Mouse (Mus musculus) thymus, adult 2 months (tissue): Measurements from ENCODE around the gene Card11. TPM values are rescaled to one million over a fixed set of nuclear protein-coding genes. Genes with fewer than 3 reads are reported as not detected.
A peak's percentile ranks its signal among the peaks of the same experiment; 100 is the strongest.

Experiments used
- DNase-seq: peaks from one replicate; pipeline ENCODE4 v3.0.0; 2021
- H3K27ac ChIP-seq: fragments of 200-500 bp; 2 replicates; pipeline ENCODE4 v1.5.1; 2012; ENCODE audit warnings: low read length, control low read depth; ENCODE audit not compliant: control insufficient read depth, insufficient read depth
- H3K27me3 ChIP-seq: fragments of 200-500 bp; 2 replicates; pipeline ENCODE4 v1.6.1; 2012; ENCODE audit warnings: mild to moderate bottlenecking, low read length, moderate library complexity, mixed read lengths; ENCODE audit not compliant: control insufficient read depth, insufficient read depth
- H3K36me3 ChIP-seq: fragments of 200-500 bp; 2 replicates; pipeline ENCODE4 v1.6.1; 2012; ENCODE audit warnings: mild to moderate bottlenecking, low read length, moderate library complexity; ENCODE audit not compliant: control insufficient read depth, insufficient read depth
- H3K4me1 ChIP-seq: fragments of 200-500 bp; replicated peaks from 2 replicates; pipeline ENCODE4 v1.6.1; 2012; ENCODE audit warnings: low read length; ENCODE audit not compliant: control insufficient read depth, insufficient read depth
- H3K4me3 ChIP-seq: fragments of 200-500 bp; 2 replicates; pipeline ENCODE4 v1.5.1; 2012; ENCODE audit warnings: mild to moderate bottlenecking, low read length, control low read depth, moderate library complexity; ENCODE audit not compliant: control insufficient read depth, insufficient read depth
- CTCF ChIP-seq: fragments of 200-500 bp; IDR thresholded peaks from 2 replicates; pipeline ENCODE4 v1.5.1; 2012; ENCODE audit warnings: mild to moderate bottlenecking, control low read depth, low read length, moderate library complexity, borderline replicate concordance; ENCODE audit not compliant: control insufficient read depth, poor library complexity, insufficient read depth; ENCODE audit errors: extremely low read depth
- POLR2A ChIP-seq: fragments of 200-500 bp; IDR thresholded peaks from 2 replicates; pipeline ENCODE4 v1.6.1; 2012; ENCODE audit warnings: mild to moderate bottlenecking, low read length, control low read depth, moderate library complexity; ENCODE audit not compliant: control insufficient read depth, poor library complexity, insufficient read depth; ENCODE audit errors: extremely low read depth
- WGBS: fragments of 180-500 bp; shearing (Covaris S2); methylation state at CpG from one replicate; pipeline ENCODE4 v1.1.7; 2018; 5-methylcytosine and 5-hydroxymethylcytosine counted together
- polyA plus RNA-seq: library from polyadenylated mRNA; depleted of rRNA; stranded (reverse); fragments of >200 nt; gene quantifications from 2 replicates; pipeline ENCODE4 v1.2.3, GENCODE M21; 2012

Card11 gene
- polyA plus RNA-seq, 1 experiment = 51.2 TPM

DNA sequence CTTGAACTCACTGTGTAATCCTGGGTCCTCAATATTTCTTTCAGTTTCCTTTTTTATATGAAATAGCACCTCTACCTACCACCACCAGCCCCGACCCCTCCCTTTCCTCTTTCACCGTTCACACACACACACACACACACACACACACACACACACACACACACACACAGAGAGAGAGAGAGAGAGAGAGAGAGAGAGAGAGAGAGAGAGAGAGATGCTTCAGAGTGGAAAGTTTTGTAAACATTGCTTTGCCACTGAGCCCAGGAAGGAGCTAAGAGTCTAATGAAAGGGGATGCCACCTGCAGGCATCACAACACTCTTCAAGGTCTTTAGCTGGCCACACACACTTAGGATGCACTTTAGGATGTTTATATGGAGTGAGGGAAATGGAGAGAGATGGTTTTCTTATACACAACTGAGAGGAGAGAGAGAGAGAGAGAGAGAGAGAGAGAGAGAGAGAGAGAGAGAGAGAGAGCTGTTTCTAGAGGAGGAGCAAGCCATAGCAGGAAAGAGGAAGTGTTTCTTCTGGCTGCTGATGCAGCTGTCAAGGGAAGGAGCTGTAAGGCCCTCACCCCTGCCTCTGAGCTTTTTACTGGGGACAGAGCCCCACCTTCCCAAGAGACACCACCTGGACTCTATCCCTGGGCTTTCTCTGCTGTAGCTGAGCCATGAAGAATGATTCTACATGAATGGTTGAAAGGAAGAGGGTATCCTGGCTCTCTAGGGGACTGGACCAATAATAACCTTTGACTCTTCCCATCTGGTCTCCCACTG, 17.7 kb upstream of the Card11 start:
- H3K27ac ChIP-seq = peak overlapping the region; percentile 86

DNA sequence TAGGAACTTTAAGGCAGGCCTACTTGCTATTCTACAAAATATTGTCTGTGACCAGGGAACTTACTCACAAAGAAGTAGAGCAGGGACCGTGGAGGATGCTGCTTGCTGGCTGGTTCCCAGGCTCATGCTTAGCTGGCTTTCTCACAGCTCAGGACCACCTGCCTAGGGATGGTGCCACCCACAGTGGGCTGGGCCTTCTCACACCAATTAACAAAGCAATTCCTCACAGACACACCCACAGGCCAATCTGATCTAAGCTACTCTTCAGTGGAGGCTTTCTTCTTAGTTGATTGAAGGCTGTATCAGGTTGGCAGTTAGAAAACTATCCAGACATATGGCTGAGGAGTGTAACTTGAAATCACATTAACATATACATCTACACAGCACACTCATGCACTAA, 15.7 kb upstream of the Card11 start:
- 74% methylated on average over 1 of the region's 1 CpGs for WGBS
- Histone ChIP-seq H3K36me3 (no peaks in the 10 kb centered on the region), H3K27ac (no peak overlapping the region), H3K27me3 (no peaks in the 10 kb centered on the region), H3K4me3 (no peak overlapping the region), H3K4me1 (peaks cover 20% of the 10 kb centered on the region)
- TF ChIP-seq POLR2A = no peak
- TF ChIP-seq CTCF = no peak
- DNase-seq = no peak

More for the DNA sequence above, 17.7 kb upstream of the Card11 start:
- Histone ChIP-seq H3K27me3 (no peaks in the 10 kb centered on the region), H3K4me1 (peaks cover 20% of the 10 kb centered on the region), H3K4me3 (no peak overlapping the region), H3K36me3 (no peaks in the 10 kb centered on the region)
- WGBS = 9% methylated on average over 2 of the region's 2 CpGs
- DNase-seq = peak; percentile 48
- TF ChIP-seq POLR2A = no peak
- no peak for TF ChIP-seq CTCF

- Histone ChIP-seq H3K4me1 (peaks cover 17% of the 10 kb centered on the region), H3K27me3 (no peaks in the 10 kb centered on the region), H3K27ac (no peak overlapping the region), H3K4me3 (no peak overlapping the region), H3K36me3 (no peaks in the 10 kb centered on the region)
- DNase-seq = no peak
- TF ChIP-seq POLR2A (no peak), CTCF (no peak)
- 51% methylated on average over 6 of the region's 6 CpGs for WGBS
These were observed 13.8 kb upstream of the Card11 start for GRCm38 (mm10) chr5:141014216-141014615.

- Histone ChIP-seq H3K36me3 (no peaks in the 10 kb centered on the region), H3K27ac (no peak overlapping the region), H3K27me3 (no peaks in the 10 kb centered on the region), H3K4me3 (no peak overlapping the region), H3K4me1 (peaks cover 14% of the 10 kb centered on the region)
- 86% methylated on average over 9 of the region's 9 CpGs for WGBS
- no peak for TF ChIP-seq CTCF
- no peak for TF ChIP-seq POLR2A
- DNase-seq = no peak
These were observed 13.1 kb upstream of the Card11 start for GRCm38 (mm10) chr5:141013465-141013864.

- TF ChIP-seq CTCF (no peak), POLR2A (no peak)
- WGBS = 27% methylated on average over 5 of the region's 5 CpGs
These were observed 5.1 kb upstream of the Card11 start for GRCm38 (mm10) chr5:141005491-141005890.

DNA sequence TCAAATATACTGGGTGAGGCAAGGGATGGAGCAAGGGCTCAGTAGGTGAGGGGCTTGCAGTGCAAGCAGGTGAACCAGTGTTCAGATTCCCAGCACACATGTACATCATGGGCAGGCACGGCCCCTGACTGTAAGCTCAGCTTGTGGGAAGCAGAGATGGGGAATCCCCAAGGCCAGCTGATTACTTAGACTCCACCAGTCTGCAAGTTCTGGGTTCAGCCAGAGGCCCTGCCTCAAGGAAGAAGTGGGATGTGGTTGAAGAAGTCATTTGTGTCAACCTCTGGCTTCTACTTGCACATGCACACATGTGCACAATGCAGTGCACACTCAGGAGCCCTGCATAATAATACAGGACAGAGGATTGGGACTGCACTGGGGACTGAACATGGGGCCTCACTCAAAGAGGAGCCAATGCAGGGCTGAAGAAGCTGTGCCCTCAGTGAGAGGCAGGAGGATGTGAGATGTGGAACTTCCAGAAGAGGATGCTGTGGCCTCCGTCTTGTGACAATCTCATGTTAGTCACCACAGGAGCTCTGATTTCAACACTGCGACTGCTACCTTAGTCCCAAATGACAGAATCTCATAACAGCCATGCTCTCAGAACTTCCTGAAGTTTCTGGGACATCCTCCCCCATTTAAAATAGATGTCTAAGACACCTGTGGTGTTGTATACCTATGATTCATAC, 3.8 kb upstream of the Card11 start:
- no peak for DNase-seq
- peaks cover 22% of the 10 kb centered on the region for H3K4me1 ChIP-seq
- H3K4me3 ChIP-seq = no peak overlapping the region
- WGBS = 64% methylated on average over 3 of the region's 3 CpGs
- no peaks in the 10 kb centered on the region for H3K36me3 ChIP-seq
- H3K27ac ChIP-seq = no peak overlapping the region
- TF ChIP-seq CTCF = no peak
- no peak for TF ChIP-seq POLR2A
- no peaks in the 10 kb centered on the region for H3K27me3 ChIP-seq

More at GRCm38 (mm10) chr5:141005491-141005890, 5.1 kb upstream of the Card11 start:
- DNase-seq = no peak
- H3K36me3 ChIP-seq = no peaks in the 10 kb centered on the region
- no peak overlapping the region for H3K27ac ChIP-seq
- no peak overlapping the region for H3K4me3 ChIP-seq
- peaks cover 14% of the 10 kb centered on the region for H3K4me1 ChIP-seq
- H3K27me3 ChIP-seq = no peaks in the 10 kb centered on the region
